Comparison of ENCODE assay signal across 25 mouse cellular contexts in genomic region chr14:11657374-11657773, GRCm38 (mm10).
DNase-seq lines count a peak whose midpoint lies in the region; ATAC-seq and TF ChIP-seq lines count a peak whose summit lies in the region.
"Had no signal": no experiment of that assay in that cellular context is flagged by ENCODE, and none has a peak within 500 bp of the region (broad histone marks: within the 10 kb centered on the region; RNA-seq: fewer than 3 reads in every experiment).

No protein-coding gene starts in this region.

- no peak overlapping the region for H3K27ac ChIP-seq in embryonic facial prominence, embryonic 11.5 days (replicated peaks; ENCODE audit: low read depth, low read length)
- H3K27ac ChIP-seq in embryonic facial prominence, embryonic 10.5 days (replicated peaks), result no peak overlapping the region
- no peak overlapping the region; the same call in 1 of the 2 replicates for H3K27ac ChIP-seq in kidney, embryonic 16.5 days (ENCODE audit: low read length)
- H3K27ac ChIP-seq in embryonic facial prominence, embryonic 14.5 days (replicated peaks; ENCODE audit: low read depth, low read length), result no peak overlapping the region
- no peak overlapping the region for H3K27ac ChIP-seq in layer of hippocampus, adult 2 months
- H3K27ac ChIP-seq: forebrain, embryonic 10.5 days; heart, embryonic 13.5 days; hindbrain, embryonic 14.5 days had no signal

- no peak for TF ChIP-seq CTCF in layer of hippocampus, adult 2 months (conservative IDR thresholded peaks at IDR 0.05)

- H3K27me3 ChIP-seq in embryonic facial prominence, embryonic 11.5 days (ENCODE audit: control insufficient read depth, insufficient read depth, low read length), result no peaks in the 10 kb centered on the region
- H3K27me3 ChIP-seq in embryonic facial prominence, embryonic 10.5 days (replicated peaks; ENCODE audit: low read depth, poor library complexity, severe bottlenecking), result no peaks in the 10 kb centered on the region
- no peaks in the 10 kb centered on the region for H3K27me3 ChIP-seq in kidney, embryonic 16.5 days (ENCODE audit: insufficient read depth, low read length)
- H3K27me3 ChIP-seq in embryonic facial prominence, embryonic 14.5 days (replicated peaks; ENCODE audit: control insufficient read depth, insufficient read depth, low read length), result no peaks in the 10 kb centered on the region
- H3K27me3 ChIP-seq: heart, embryonic 13.5 days had no signal

- WGBS in embryonic facial prominence, embryonic 11.5 days, result 61% methylated on average over 6 of the region's 6 CpGs
- WGBS in embryonic facial prominence, embryonic 10.5 days, result 78% methylated on average over 6 of the region's 6 CpGs
- WGBS in kidney, embryonic 16.5 days, result 43% methylated on average over 6 of the region's 6 CpGs
- 34% methylated on average over 6 of the region's 6 CpGs for WGBS in embryonic facial prominence, embryonic 14.5 days

- no peak overlapping the region for H3K4me3 ChIP-seq in embryonic facial prominence, embryonic 11.5 days (ENCODE audit: low read depth, low read length)
- H3K4me3 ChIP-seq in embryonic facial prominence, embryonic 10.5 days, result no peak overlapping the region
- H3K4me3 ChIP-seq in kidney, embryonic 16.5 days (ENCODE audit: low read length), result no peak overlapping the region
- H3K4me3 ChIP-seq in embryonic facial prominence, embryonic 14.5 days (ENCODE audit: low read depth, low read length), result no peak overlapping the region
- no peak overlapping the region for H3K4me3 ChIP-seq in layer of hippocampus, adult 2 months
- H3K4me3 ChIP-seq: forebrain, embryonic 10.5 days; heart, embryonic 13.5 days had no signal

- H3K9me3 ChIP-seq in embryonic facial prominence, embryonic 11.5 days (replicated peaks; ENCODE audit: control insufficient read depth, low read length), result no peaks in the 10 kb centered on the region
- H3K9me3 ChIP-seq in embryonic facial prominence, embryonic 10.5 days, result no peaks in the 10 kb centered on the region
- no peaks in the 10 kb centered on the region for H3K9me3 ChIP-seq in kidney, embryonic 16.5 days (ENCODE audit: low read length)
- H3K9me3 ChIP-seq in embryonic facial prominence, embryonic 14.5 days (ENCODE audit: control insufficient read depth, low read length), result no peaks in the 10 kb centered on the region
- H3K9me3 ChIP-seq: heart, embryonic 13.5 days had no signal

- no peak overlapping the region for H3K4me2 ChIP-seq in embryonic facial prominence, embryonic 11.5 days (ENCODE audit: low read depth, low read length)
- H3K4me2 ChIP-seq in kidney, embryonic 16.5 days (replicated peaks; ENCODE audit: low read depth, low read length), result no peak overlapping the region
- H3K4me2 ChIP-seq in embryonic facial prominence, embryonic 14.5 days (ENCODE audit: low read depth, low read length), result no peak overlapping the region
- H3K4me2 ChIP-seq: heart, embryonic 13.5 days; hindbrain, embryonic 14.5 days; liver, embryonic 11.5 days had no signal

- no peaks in the 10 kb centered on the region for H3K36me3 ChIP-seq in embryonic facial prominence, embryonic 11.5 days (replicated peaks; ENCODE audit: control insufficient read depth, insufficient read depth, low read depth, low read length)
- no peaks in the 10 kb centered on the region; the same call in 1 of the 2 replicates for H3K36me3 ChIP-seq in embryonic facial prominence, embryonic 10.5 days (replicated peaks)
- H3K36me3 ChIP-seq in kidney, embryonic 16.5 days (ENCODE audit: insufficient read depth, low read length), result no peaks in the 10 kb centered on the region
- H3K36me3 ChIP-seq in embryonic facial prominence, embryonic 14.5 days (ENCODE audit: control insufficient read depth, insufficient read depth, low read length), result no peaks in the 10 kb centered on the region
- H3K36me3 ChIP-seq: heart, embryonic 13.5 days had no signal

- DNase-seq in embryonic facial prominence, embryonic 11.5 days (ENCODE audit: low spot score), result peak; percentile 52
- DNase-seq in embryonic facial prominence, embryonic 10.5 days (ENCODE audit: low spot score), result no peak
- DNase-seq in kidney, postnatal 4 days, result no peak
- DNase-seq in 416B (ENCODE audit: low read depth), result peak; percentile 33
- DNase-seq in embryonic facial prominence, embryonic 14.5 days (ENCODE audit: low spot score), result peak; percentile 72
- no peak for DNase-seq in layer of hippocampus, adult 2 months (ENCODE audit: low spot score in 2 of 2)
- DNase-seq: adrenal gland, postnatal 25 days; cerebellum, adult 11 months; cerebellum, adult 9-11 months; gastrocnemius, postnatal 10 days; heart, adult 11 months; heart, postnatal 14 days; left cerebral cortex, postnatal 4 days; lung, adult 18-20 months; lung, postnatal 14 days; midbrain, embryonic 14.5 days; thymus, adult 18-20 months; thymus, postnatal 36 days had no signal

- no peaks in the 10 kb centered on the region for H3K4me1 ChIP-seq in embryonic facial prominence, embryonic 11.5 days (ENCODE audit: control insufficient read depth, insufficient read depth, low read length)
- peaks cover 15% of the 10 kb centered on the region; the same call in 1 of the 2 replicates for H3K4me1 ChIP-seq in embryonic facial prominence, embryonic 10.5 days
- H3K4me1 ChIP-seq in kidney, embryonic 16.5 days (ENCODE audit: insufficient read depth, low read length), result peaks cover 16% of the 10 kb centered on the region
- peaks cover 15% of the 10 kb centered on the region for H3K4me1 ChIP-seq in embryonic facial prominence, embryonic 14.5 days (ENCODE audit: control insufficient read depth, insufficient read depth, low read length)
- H3K4me1 ChIP-seq: forebrain, embryonic 10.5 days had no signal

- H3K9ac ChIP-seq in embryonic facial prominence, embryonic 11.5 days (replicated peaks; ENCODE audit: low read length), result no peak overlapping the region
- H3K9ac ChIP-seq in kidney, embryonic 16.5 days (replicated peaks; ENCODE audit: low read length), result no peak overlapping the region
- no peak overlapping the region for H3K9ac ChIP-seq in embryonic facial prominence, embryonic 14.5 days (ENCODE audit: low read depth, low read length)
- H3K9ac ChIP-seq: heart, embryonic 13.5 days; hindbrain, embryonic 14.5 days had no signal

- no peak for ATAC-seq in embryonic facial prominence, embryonic 11.5 days (replicated peaks; ENCODE audit: insufficient number of reproducible peaks, low FRiP score, low TSS enrichment, low read depth)
- ATAC-seq in kidney, embryonic 16.5 days (ENCODE audit: low FRiP score, low TSS enrichment), result 0 out of 2 replicates have a peak, but pooled peaks have one; percentile 57
- ATAC-seq in embryonic facial prominence, embryonic 14.5 days (ENCODE audit: low read depth), result peak; percentile 53; the same call in 1 of the 2 replicates
- ATAC-seq: forebrain, embryonic 16.5 days; inflammation-experienced regulatory T-cells, adult 6 months had no signal

Comparison
In these comparisons a context has a peak if more than half of its experiments do, and no peak if none do; other contexts are left out.
1. DNase-seq: peak in embryonic facial prominence, embryonic 11.5 days (single experiment), 416B (single experiment) and embryonic facial prominence, embryonic 14.5 days (single experiment); none in embryonic facial prominence, embryonic 10.5 days (single experiment), kidney, postnatal 4 days (0 of 2) and layer of hippocampus, adult 2 months (0 of 2).